Mouse (Mus musculus) MEL (cell line): ENCODE measurements around the gene Rpl18a. TPM values are rescaled to one million over a fixed set of nuclear protein-coding genes. Genes with fewer than 3 reads are reported as not detected.
A peak's percentile ranks its signal among the peaks of the same experiment; 100 is the strongest.

Experiments
- DNase-seq: peaks from one replicate; pipeline ENCODE4 v3.0.0; 2011; ENCODE audit warnings: low read depth, low spot score
- H3K27ac ChIP-seq: 2 replicates; pipeline ENCODE4 v1.5.1; 2012; ENCODE audit warnings: low read depth, mild to moderate bottlenecking, control low read depth, low read length, moderate library complexity; ENCODE audit not compliant: control insufficient read depth
- H3K27me3 ChIP-seq, 2 experiments: fragments of 150-350 bp in 1 of 2; sonication (generic) in 1 of 2; 2 replicates each; pipeline ENCODE4 v1.6.1; 2012; ENCODE audit warnings: low read length in 2 of 2, mild to moderate bottlenecking in 2 of 2, improper control_type of control experiment in 1 of 2, moderate library complexity in 1 of 2; ENCODE audit not compliant: insufficient read depth in 2 of 2, control insufficient read depth in 1 of 2
- H3K36me3 ChIP-seq, 2 experiments: 2 replicates each; pipeline ENCODE4 v1.6.1; 2012 to 2014; ENCODE audit warnings: low read length in 2 of 2, improper control_type of control experiment in 1 of 2, inconsistent platforms in 1 of 2, mild to moderate bottlenecking in 1 of 2; ENCODE audit not compliant: insufficient read depth in 2 of 2, control insufficient read depth in 1 of 2
- H3K4me1 ChIP-seq, 2 experiments: fragments of 150-350 bp in 1 of 2; sonication (generic) in 1 of 2; 2 replicates each; pipeline ENCODE4 v1.6.1; 2012; ENCODE audit warnings: low read length in 2 of 2, improper control_type of control experiment in 1 of 2, mild to moderate bottlenecking in 1 of 2; ENCODE audit not compliant: insufficient read depth in 2 of 2, control insufficient read depth in 1 of 2
- H3K4me3 ChIP-seq, 2 experiments: fragments of 150-350 bp in 1 of 2; sonication (generic) in 1 of 2; 2 replicates each; pipeline ENCODE4 v1.5.1; 2012; ENCODE audit warnings: low read depth in 2 of 2, low read length in 2 of 2, mild to moderate bottlenecking in 2 of 2, moderate library complexity in 2 of 2, control low read depth in 1 of 2, improper control_type of control experiment in 1 of 2; ENCODE audit not compliant: control insufficient read depth in 1 of 2, insufficient read depth in 1 of 2
- H3K79me2 ChIP-seq: 2 replicates; pipeline ENCODE4 v1.6.1; 2012; ENCODE audit warnings: mild to moderate bottlenecking, low read length, moderate library complexity; ENCODE audit not compliant: control insufficient read depth, poor library complexity, insufficient read depth
- H3K9ac ChIP-seq: 2 replicates; pipeline ENCODE4 v1.6.1; 2012; ENCODE audit warnings: low read depth, mild to moderate bottlenecking, control low read depth, low read length, moderate library complexity; ENCODE audit not compliant: control insufficient read depth, poor library complexity, severe bottlenecking
- H3K9me3 ChIP-seq: fragments of 150-350 bp; sonication (generic); replicated peaks from 2 replicates; pipeline ENCODE4 v1.6.1; 2012; ENCODE audit warnings: mild to moderate bottlenecking, low read length, improper control_type of control experiment, moderate library complexity; ENCODE audit not compliant: insufficient read depth
- CHD1 ChIP-seq: IDR thresholded peaks from 2 replicates; pipeline ENCODE4 v1.6.1; 2012; ENCODE audit warnings: low read depth, mild to moderate bottlenecking, inconsistent platforms, low read length, improper control_type of control experiment
- CHD2 ChIP-seq: IDR thresholded peaks from 2 replicates; pipeline ENCODE4 v1.6.1; 2011; ENCODE audit warnings: low read length, improper control_type of control experiment
- CTCF ChIP-seq, 3 experiments: IDR thresholded peaks in 2 of 3; conservative IDR thresholded peaks in 1 of 3; 2 replicates each; pipeline ENCODE4 v1.5.1; 2011 to 2012; ENCODE audit warnings: low read length in 3 of 3, low read depth in 2 of 3, mild to moderate bottlenecking in 2 of 3, improper control_type of control experiment in 1 of 3, inconsistent platforms in 1 of 3, mixed read lengths in 1 of 3, moderate library complexity in 1 of 3; ENCODE audit not compliant: control insufficient read depth in 1 of 3, insufficient read depth in 1 of 3, poor library complexity in 1 of 3, severe bottlenecking in 1 of 3
- E2F4 ChIP-seq: IDR thresholded peaks from 2 replicates; pipeline ENCODE4 v1.6.1; 2011; ENCODE audit warnings: low read depth, low read length, improper control_type of control experiment, borderline replicate concordance
- ETS1 ChIP-seq: IDR thresholded peaks from 2 replicates; pipeline ENCODE4 v1.6.1; 2012; ENCODE audit warnings: low read depth, mild to moderate bottlenecking, inconsistent platforms, low read length, improper control_type of control experiment, moderate library complexity
- HCFC1 ChIP-seq: IDR thresholded peaks from 2 replicates; pipeline ENCODE4 v1.6.1; 2012; ENCODE audit warnings: low read depth, mild to moderate bottlenecking, inconsistent platforms, low read length, improper control_type of control experiment, moderate library complexity
- KAT2A ChIP-seq: conservative IDR thresholded peaks from 2 replicates; pipeline ENCODE4 v1.6.1; 2012; ENCODE audit warnings: low read depth, low read length, improper control_type of control experiment, inconsistent platforms
- MAX ChIP-seq: IDR thresholded peaks from 2 replicates; pipeline ENCODE4 v1.6.1; 2011; ENCODE audit warnings: low read length, improper control_type of control experiment
- MAZ ChIP-seq: IDR thresholded peaks from 2 replicates; pipeline ENCODE4 v1.6.1; 2012; ENCODE audit warnings: low read depth, mild to moderate bottlenecking, inconsistent platforms, low read length, improper control_type of control experiment
- MEF2A ChIP-seq: IDR thresholded peaks from 2 replicates; pipeline ENCODE4 v1.6.1; 2014; ENCODE audit warnings: low read depth, mild to moderate bottlenecking, inconsistent platforms, low read length, improper control_type of control experiment; ENCODE audit not compliant: poor library complexity, insufficient replicate concordance, severe bottlenecking; ENCODE audit errors: extremely low read depth
- MYC ChIP-seq: IDR thresholded peaks from 2 replicates; pipeline ENCODE4 v1.6.1; 2011; ENCODE audit warnings: low read depth, mild to moderate bottlenecking, low read length, improper control_type of control experiment, moderate library complexity
- NELFE ChIP-seq: IDR thresholded peaks from 2 replicates; pipeline ENCODE4 v1.6.1; 2011; ENCODE audit warnings: low read depth, low read length, improper control_type of control experiment
- NRF1 ChIP-seq: IDR thresholded peaks from 2 replicates; pipeline ENCODE4 v1.6.1; 2014; ENCODE audit warnings: low read depth, mild to moderate bottlenecking, inconsistent platforms, low read length, improper control_type of control experiment, moderate library complexity; ENCODE audit not compliant: poor library complexity, insufficient read depth, severe bottlenecking
- POLR2A ChIP-seq, 2 experiments: IDR thresholded peaks; 2 replicates each; pipeline ENCODE4 v1.6.1; 2011 to 2012; ENCODE audit warnings: low read length in 2 of 2, mild to moderate bottlenecking in 2 of 2, control low read depth in 1 of 2, improper control_type of control experiment in 1 of 2, low read depth in 1 of 2, moderate library complexity in 1 of 2; ENCODE audit not compliant: control insufficient read depth in 1 of 2, insufficient read depth in 1 of 2, poor library complexity in 1 of 2
- POLR2AphosphoS2 ChIP-seq: IDR thresholded peaks from 2 replicates; pipeline ENCODE4 v1.6.1; 2011; ENCODE audit warnings: low read length, improper control_type of control experiment
- POLR2AphosphoS5 ChIP-seq: IDR thresholded peaks from 2 replicates; pipeline ENCODE4 v1.6.1; 2012; ENCODE audit warnings: low read depth, borderline replicate concordance, mild to moderate bottlenecking, inconsistent platforms, low read length, moderate library complexity, mixed read lengths
- RAD21 ChIP-seq: IDR thresholded peaks from 2 replicates; pipeline ENCODE4 v1.6.1; 2011; ENCODE audit warnings: mild to moderate bottlenecking, low read depth, low read length, improper control_type of control experiment
- RCOR1 ChIP-seq: IDR thresholded peaks from 2 replicates; pipeline ENCODE4 v1.6.1; 2012; ENCODE audit warnings: low read depth, mild to moderate bottlenecking, inconsistent platforms, low read length, improper control_type of control experiment
- SIN3A ChIP-seq: IDR thresholded peaks from 2 replicates; pipeline ENCODE4 v1.6.1; 2012; ENCODE audit warnings: low read length, improper control_type of control experiment, inconsistent platforms
- SMC3 ChIP-seq: IDR thresholded peaks from 2 replicates; pipeline ENCODE4 v1.6.1; 2011; ENCODE audit warnings: low read depth, low read length, improper control_type of control experiment
- TAL1 ChIP-seq: IDR thresholded peaks from 2 replicates; pipeline ENCODE4 v1.6.1; 2012; ENCODE audit warnings: mild to moderate bottlenecking, inconsistent platforms, low read length, moderate library complexity, mixed read lengths
- TBP ChIP-seq: IDR thresholded peaks from 2 replicates; pipeline ENCODE4 v1.8.0; 2011; ENCODE audit warnings: low read depth, low read length, improper control_type of control experiment
- UBTF ChIP-seq: IDR thresholded peaks from 2 replicates; pipeline ENCODE4 v1.6.1; 2012; ENCODE audit warnings: low read depth, mild to moderate bottlenecking, inconsistent platforms, low read length, improper control_type of control experiment, moderate library complexity, borderline replicate concordance; ENCODE audit not compliant: insufficient read depth
- polyA plus RNA-seq, 2 experiments: library from polyadenylated mRNA; stranded (reverse) in 1 of 2; unstranded in 1 of 2; fragments of >175 nt in 1 of 2; fragments of >200 nt in 1 of 2; gene quantifications; 2 replicates each; pipeline versions ENCODE4 v1.2.1 to v1.2.4; 2012; ENCODE audit warnings: low replicate concordance in 2 of 2, low read depth in 1 of 2; ENCODE audit not compliant: insufficient read length in 2 of 2, insufficient read depth in 1 of 2, missing spikeins in 1 of 2
- total RNA-seq: library from RNA; depleted of rRNA; stranded (reverse); fragments of 300-350 nt; gene quantifications from 2 replicates; pipeline ENCODE4 v1.2.3, GENCODE M21; 2012

Gene Rpl18a
- total and polyA plus RNA-seq, 3 experiments = 5,399 to 5,671 TPM; not detected in 1

DNA sequence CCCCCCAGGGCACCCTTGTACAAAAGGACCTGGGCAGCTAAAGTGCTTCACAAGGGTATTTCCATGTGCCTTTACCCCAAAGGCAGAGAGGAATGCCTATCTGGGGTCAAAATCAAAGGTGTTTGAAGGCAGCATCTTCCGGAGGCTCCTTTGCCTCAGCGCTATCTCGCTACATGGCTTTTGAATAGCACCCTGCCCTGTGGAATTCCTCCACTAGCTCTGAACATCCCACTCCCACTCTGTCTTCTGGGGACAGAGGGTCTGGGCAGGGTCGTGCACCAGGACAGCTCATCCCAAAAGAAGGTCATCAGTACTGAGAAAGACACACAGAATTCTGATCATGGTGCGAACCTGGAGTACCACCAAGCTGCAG is 28.0 kb downstream of the Rpl18a start:
- no peak for TF ChIP-seq HCFC1
- no peak for TF ChIP-seq UBTF
- TF ChIP-seq MYC = no peak
- no peak for TF ChIP-seq POLR2AphosphoS2
- no peak for TF ChIP-seq POLR2A (IDR thresholded peaks at IDR 0.05; ENCODE audit: control insufficient read depth in 1 of 2, insufficient read depth in 1 of 2, low read depth in 1 of 2, low read length in 2 of 2, poor library complexity in 1 of 2)
- TF ChIP-seq TAL1 = no peak
- no peak for TF ChIP-seq TBP
- no peak for TF ChIP-seq SIN3A
- TF ChIP-seq E2F4 = no peak
- no peaks in the 10 kb centered on the region for H3K27me3 ChIP-seq
- no peak overlapping the region for H3K9ac ChIP-seq
- no peak overlapping the region for H3K27ac ChIP-seq
- H3K79me2 ChIP-seq = peaks cover 5% of the 10 kb centered on the region
- peaks cover 0 to 11% of the 10 kb centered on the region in 2 experiments; a peak in 1 of 4 replicates for H3K4me1 ChIP-seq
- no peaks in the 10 kb centered on the region for H3K9me3 ChIP-seq
- H3K36me3 ChIP-seq = peaks cover 0 to 2% of the 10 kb centered on the region in 2 experiments; a peak in 1 of 4 replicates
- H3K4me3 ChIP-seq = no peak overlapping the region
- DNase-seq = no peak

DNA sequence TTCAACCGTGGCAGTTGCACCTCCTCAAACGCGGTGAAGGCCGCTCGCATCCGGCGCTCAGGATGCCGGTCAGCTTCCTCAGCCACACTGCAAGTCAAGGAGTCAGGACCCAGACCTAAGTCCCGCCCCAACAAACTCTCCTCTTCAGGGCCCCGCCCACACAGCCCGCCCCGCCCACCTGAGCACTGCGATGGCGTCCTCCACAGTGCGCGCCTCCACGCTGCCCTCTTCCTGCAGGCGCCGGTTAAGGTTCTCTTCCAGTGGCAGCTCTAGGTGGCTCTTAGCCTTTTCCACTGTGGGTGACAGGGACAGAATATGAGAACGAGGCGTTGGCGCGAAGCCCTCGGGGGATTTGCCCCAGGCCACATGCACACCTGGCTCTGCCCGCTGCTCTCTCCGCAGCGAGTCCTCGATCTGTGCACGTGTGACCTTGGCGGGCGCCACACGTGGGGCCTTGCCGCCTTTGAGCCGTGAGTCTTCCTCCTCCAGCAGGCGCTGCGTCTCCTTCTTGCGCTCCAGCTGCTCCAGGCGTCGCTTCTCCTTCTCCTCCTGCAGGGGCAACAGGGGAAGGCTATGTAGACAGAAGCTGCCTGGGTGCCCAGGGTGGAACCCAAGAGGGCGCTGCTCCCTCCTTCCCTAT is 28.5 kb downstream of the Rpl18a start:
- peak; percentile 53 for DNase-seq
- Histone ChIP-seq H3K9me3 (no peaks in the 10 kb centered on the region), H3K36me3 (peaks cover 0 to 2% of the 10 kb centered on the region in 2 experiments; a peak in 1 of 4 replicates), H3K4me3 (no peak overlapping the region), H3K27me3 (no peaks in the 10 kb centered on the region), H3K27ac (no peak overlapping the region), H3K9ac (no peak overlapping the region), H3K79me2 (peaks cover 5% of the 10 kb centered on the region), H3K4me1 (peaks cover 0 to 9% of the 10 kb centered on the region in 2 experiments; a peak in 1 of 4 replicates)
- no peak for TF ChIP-seq NELFE
- TF ChIP-seq MAZ = no peak
- peak in 2 of 3 experiments; percentile 38 to 55; a peak in 4 of 6 replicates for TF ChIP-seq CTCF (IDR thresholded peaks at IDR 0.05 in 2 of 3, conservative IDR thresholded peaks at IDR 0.05 in 1 of 3; ENCODE audit: control insufficient read depth in 1 of 3, insufficient read depth in 1 of 3, low read depth in 2 of 3, low read length in 3 of 3, poor library complexity in 1 of 3, severe bottlenecking in 1 of 3)
- TF ChIP-seq POLR2AphosphoS2 = no peak
- no peak for TF ChIP-seq HCFC1
- TF ChIP-seq SMC3 = peak; percentile 36
- TF ChIP-seq RAD21 = peak; percentile 12

GRCm38 (mm10) chr8:70866566-70866965 is 30.6 kb downstream of the Rpl18a start:
- H3K4me1 ChIP-seq = 0 out of 4 replicates have a peak, but pooled peaks cover 0 to 5% of the 10 kb centered on the region in 2 experiments
- no peak overlapping the region for H3K9ac ChIP-seq
- H3K27ac ChIP-seq = no peak overlapping the region
- H3K36me3 ChIP-seq = peaks cover 0 to 2% of the 10 kb centered on the region in 2 experiments; a peak in 1 of 4 replicates
- no peaks in the 10 kb centered on the region; the same call in 1 of the 2 replicates for H3K79me2 ChIP-seq
- TF ChIP-seq MYC = no peak
- no peak for TF ChIP-seq MAX
- no peak for TF ChIP-seq ETS1
- TF ChIP-seq KAT2A = no peak
- no peak for TF ChIP-seq CHD2
- TF ChIP-seq RCOR1 = no peak
- TF ChIP-seq CHD1 = no peak
- TF ChIP-seq MEF2A = no peak
- TF ChIP-seq RAD21 = no peak
- no peak for TF ChIP-seq NRF1
- TF ChIP-seq POLR2AphosphoS5 = no peak
- TF ChIP-seq, all 39 proteins: peak for 0
- Histone ChIP-seq H3K9me3 (no peaks in the 10 kb centered on the region), H3K27me3 (no peaks in the 10 kb centered on the region), H3K4me3 (no peak overlapping the region; a peak in 1 of 4 replicates)
- DNase-seq = no peak
